In genomic region chr11:120822831-120823550, GRCm38 (mm10) we compare ENCODE assay signal across 8 mouse cellular contexts. TPM values are rescaled to one million over a fixed set of nuclear protein-coding genes. Genes with fewer than 3 reads are reported as not detected.
DNase-seq lines count a peak whose midpoint lies in the region; ATAC-seq and TF ChIP-seq lines count a peak whose summit lies in the region.

No protein-coding gene starts in this region.

- no peak for ATAC-seq in intestine, embryonic 16.5 days

- no peak for TF ChIP-seq CTCF in embryonic fibroblast, embryonic 13.5 days (IDR thresholded peaks at IDR 0.05; ENCODE audit: borderline replicate concordance, insufficient read depth, low read length)

- WGBS in intestine, embryonic 16.5 days, result under 1% methylated on average over 14 of the region's 14 CpGs
- WGBS in macrophage (ENCODE audit: missing documents), result 1% methylated on average over 14 of the region's 14 CpGs

- no peaks in the 10 kb centered on the region for H3K27me3 ChIP-seq in intestine, embryonic 16.5 days (replicated peaks; ENCODE audit: control insufficient read depth, insufficient read depth, low read length)

- in situ Hi-C loops in ES-E14 (cut with MboI; ENCODE audit: low sequenced_read_pairs in 2 of 2, unreplicated experiment in 2 of 2), result no loop called here

- TF ChIP-seq POLR2A in embryonic fibroblast, embryonic 13.5 days (IDR thresholded peaks at IDR 0.05; ENCODE audit: low read depth, low read length), result 0 out of 2 replicates have a peak, but pooled peaks have one; percentile 6

- H3K4me3 ChIP-seq in ES-E14 (ENCODE audit: insufficient read depth in 1 of 2, low read depth in 1 of 2, low read length in 2 of 2, poor library complexity in 1 of 2, severe bottlenecking in 1 of 2) (peak overlapping the region; percentile 87 to 91), macrophage (ENCODE audit: inconsistent target) (peak overlapping the region; percentile 90)
- peak overlapping the region; percentile 93 for H3K4me3 ChIP-seq in embryonic fibroblast, embryonic 13.5 days (ENCODE audit: insufficient read depth, low read length)
- peak overlapping the region; percentile 78 for H3K4me3 ChIP-seq in intestine, embryonic 16.5 days (ENCODE audit: low read length)

- peak; percentile 93 for DNase-seq in heart, adult 11 months
- DNase-seq in heart, adult 18-20 months, result no peak
- no peak for DNase-seq in ES-E14 (ENCODE audit: low read depth, low spot score)
- DNase-seq in thymus, postnatal 4 days, result peak; percentile 55
- no peak for DNase-seq in left cerebral cortex, adult 11 months (ENCODE audit: low spot score)

- peak overlapping the region; percentile 79 for H3K4me2 ChIP-seq in intestine, embryonic 16.5 days (ENCODE audit: low read depth, low read length)

- H3K9ac ChIP-seq in ES-E14 (ENCODE audit: insufficient read depth, low read depth, low read length, poor library complexity, severe bottlenecking), result peak overlapping the region; percentile 94
- H3K9ac ChIP-seq in intestine, embryonic 16.5 days (ENCODE audit: low read depth, low read length), result peak overlapping the region; percentile 96

- peaks cover 40% of the 10 kb centered on the region for H3K79me2 ChIP-seq in macrophage (ENCODE audit: inconsistent target)

- H3K27ac ChIP-seq in ES-E14 (ENCODE audit: insufficient read depth, low read depth, low read length, poor library complexity, severe bottlenecking) (peak overlapping the region; percentile 93), macrophage (peak overlapping the region; percentile 78)
- peak overlapping the region; percentile 72 for H3K27ac ChIP-seq in embryonic fibroblast, embryonic 13.5 days (ENCODE audit: insufficient read depth, low read length)
- peak overlapping the region; percentile 96 for H3K27ac ChIP-seq in intestine, embryonic 16.5 days (ENCODE audit: low read length)

- H3K4me1 ChIP-seq in ES-E14 (ENCODE audit: control insufficient read depth in 2 of 2, insufficient read depth in 2 of 2, low read length in 2 of 2, poor library complexity in 1 of 2), result peaks cover 4 to 31% of the 10 kb centered on the region in 2 experiments; a peak in 3 of 4 replicates
- peaks cover 4% of the 10 kb centered on the region; the same call in 1 of the 2 replicates for H3K4me1 ChIP-seq in embryonic fibroblast, embryonic 13.5 days (ENCODE audit: control insufficient read depth, insufficient read depth, low read length)
- peaks cover 33% of the 10 kb centered on the region for H3K4me1 ChIP-seq in intestine, embryonic 16.5 days (ENCODE audit: control insufficient read depth, insufficient read depth, low read length)

- H3K9me3 ChIP-seq in ES-E14 (ENCODE audit: control insufficient read depth, insufficient read depth, low read depth, low read length), result no peaks in the 10 kb centered on the region
- H3K9me3 ChIP-seq in intestine, embryonic 16.5 days (ENCODE audit: control insufficient read depth, low read length), result no peaks in the 10 kb centered on the region

- H3K36me3 ChIP-seq in ES-E14 (ENCODE audit: control insufficient read depth, insufficient read depth, low read length, poor library complexity, severe bottlenecking) (peaks cover 45% of the 10 kb centered on the region), macrophage (ENCODE audit: inconsistent target) (peaks cover 19% of the 10 kb centered on the region)
- peaks cover 34% of the 10 kb centered on the region for H3K36me3 ChIP-seq in intestine, embryonic 16.5 days (ENCODE audit: control insufficient read depth, insufficient read depth, low read length)

TF ChIP-seq in ES-E14, 5 proteins besides CTCF, POLR2A, EP300 and RAD21:
- TF ChIP-seq HCFC1 (IDR thresholded peaks at IDR 0.05; ENCODE audit: borderline replicate concordance, insufficient read depth, low read length) (no peak), ZNF384 (IDR thresholded peaks at IDR 0.05; ENCODE audit: low read depth, low read length) (no peak), ZC3H11A (IDR thresholded peaks at IDR 0.05; ENCODE audit: borderline replicate concordance, low read depth, low read length) (no peak), MAFK (IDR thresholded peaks at IDR 0.05; ENCODE audit: insufficient read depth, low read depth, low read length) (no peak), CHD2 (IDR thresholded peaks at IDR 0.05; ENCODE audit: low read depth, low read length) (no peak)
TF ChIP-seq in ES-E14: peak in this region for 0.

RNA-seq across cellular contexts. Expression of gene Fasn, which starts 1.4 kb away (rescaled TPM):
- 100 to 1,000 TPM in 1 of 2 experiments, 10 to 100 TPM in 1; 41.4 to 258 TPM for total RNA-seq in heart, adult 18-20 months (2021)
- 210 and 251 TPM in 2 replicates for total RNA-seq in ES-E14 (2012; rRNA removed)
- polyA plus RNA-seq in embryonic fibroblast, embryonic 13.5 days (2011; ENCODE audit: insufficient read length, low read depth, missing spikeins), result 61.2 and 72.6 TPM in 2 replicates
- 42.0 and 47.6 TPM in 2 replicates for polyA plus RNA-seq in intestine, embryonic 16.5 days (2015; fragmentation: Nextera tagmentation; extraction: Ambion mirVana)
- 10 to 100 TPM; 11.8 to 59.6 (median 33.3) TPM for total RNA-seq in macrophage (2018; cell fraction: chromatin; rRNA removed)
- total RNA-seq in macrophage (2018; cell fraction: cytosol; rRNA removed), result 10 to 100 TPM in 24 of 26 experiments, 1 to 10 TPM in 2; 8.4 to 36.1 (median 21.4) TPM
- total RNA-seq in macrophage (2018; cell fraction: nucleus; rRNA removed), result 100 to 1,000 TPM in 1 of 26 experiments, 10 to 100 TPM in 24, 1 to 10 TPM in 1; 8.1 to 116 (median 20.2) TPM
- 20.8 to 45.3 TPM (median 23.6 TPM) in 3 replicates for polyA plus RNA-seq in macrophage (2018)

RNA-seq across cellular contexts. Expression of gene Dus1l, which starts 26.8 kb away (rescaled TPM):
- 10 to 100 TPM; 22.4 to 30.3 TPM for total RNA-seq in heart, adult 18-20 months (2021)
- total RNA-seq in ES-E14 (2012; rRNA removed), result 101 and 124 TPM in 2 replicates
- 23.7 and 24.0 TPM in 2 replicates for polyA plus RNA-seq in embryonic fibroblast, embryonic 13.5 days (2011; ENCODE audit: insufficient read length, low read depth, missing spikeins)
- polyA plus RNA-seq in intestine, embryonic 16.5 days (2015; fragmentation: Nextera tagmentation; extraction: Ambion mirVana), result 78.6 and 82.0 TPM in 2 replicates
- total RNA-seq in macrophage (2018; cell fraction: chromatin; rRNA removed), result 10 to 100 TPM; 15.6 to 84.1 (median 48.7) TPM
- 10 to 100 TPM; 21.2 to 37.4 (median 31.3) TPM for total RNA-seq in macrophage (2018; cell fraction: cytosol; rRNA removed)
- total RNA-seq in macrophage (2018; cell fraction: nucleus; rRNA removed), result 10 to 100 TPM; 12.8 to 57.1 (median 31.4) TPM
- polyA plus RNA-seq in macrophage (2018), result 17.1 to 33.6 TPM (median 26.6 TPM) in 3 replicates

RNA-seq across cellular contexts. Expression of gene Gps1, which starts 38.9 kb away (rescaled TPM):
- total RNA-seq in heart, adult 18-20 months (2021), result 10 to 100 TPM; 54.8 to 55.9 TPM
- 289 and 378 TPM in 2 replicates for total RNA-seq in ES-E14 (2012; rRNA removed)
- polyA plus RNA-seq in embryonic fibroblast, embryonic 13.5 days (2011; ENCODE audit: insufficient read length, low read depth, missing spikeins), result 103 and 112 TPM in 2 replicates
- polyA plus RNA-seq in intestine, embryonic 16.5 days (2015; fragmentation: Nextera tagmentation; extraction: Ambion mirVana), result 164 and 179 TPM in 2 replicates
- 10 to 100 TPM; 22.2 to 70.2 (median 44.4) TPM for total RNA-seq in macrophage (2018; cell fraction: chromatin; rRNA removed)
- 10 to 100 TPM; 31.5 to 47.0 (median 40.8) TPM for total RNA-seq in macrophage (2018; cell fraction: cytosol; rRNA removed)
- total RNA-seq in macrophage (2018; cell fraction: nucleus; rRNA removed), result 10 to 100 TPM; 21.3 to 85.8 (median 33.8) TPM
- 31.8 to 85.4 TPM (median 49.9 TPM) in 3 replicates for polyA plus RNA-seq in macrophage (2018)

RNA-seq across cellular contexts. Expression of gene Rfng, which starts 39.0 kb away (rescaled TPM):
- total RNA-seq in heart, adult 18-20 months (2021), result 10 to 100 TPM; 11.4 to 11.5 TPM
- 18.8 and 28.6 TPM in 2 replicates for total RNA-seq in ES-E14 (2012; rRNA removed)
- 12.8 and 13.0 TPM in 2 replicates for polyA plus RNA-seq in embryonic fibroblast, embryonic 13.5 days (2011; ENCODE audit: insufficient read length, low read depth, missing spikeins)
- polyA plus RNA-seq in intestine, embryonic 16.5 days (2015; fragmentation: Nextera tagmentation; extraction: Ambion mirVana), result 40.6 and 40.7 TPM in 2 replicates
- total RNA-seq in macrophage (2018; cell fraction: chromatin; rRNA removed), result 10 to 100 TPM in 8 of 26 experiments, 1 to 10 TPM in 18; 2.1 to 20.3 (median 7.0) TPM
- total RNA-seq in macrophage (2018; cell fraction: cytosol; rRNA removed), result 10 to 100 TPM in 23 of 26 experiments, 1 to 10 TPM in 3; 8.8 to 18.0 (median 11.9) TPM
- 10 to 100 TPM in 14 of 26 experiments, 1 to 10 TPM in 12; 4.2 to 24.9 (median 11.3) TPM for total RNA-seq in macrophage (2018; cell fraction: nucleus; rRNA removed)
- 12.9 to 16.2 TPM (median 15.6 TPM) in 3 replicates for polyA plus RNA-seq in macrophage (2018)

Comparison
In these comparisons a context has a peak if more than half of its experiments do, and no peak if none do; other contexts are left out.
1. DNase-seq: peak in heart, adult 11 months (single experiment) and thymus, postnatal 4 days (single experiment); none in heart, adult 18-20 months (0 of 2), ES-E14 (single experiment) and left cerebral cortex, adult 11 months (single experiment).
2. Peak in every context shown above with its lines, with median percentiles within 50 percentile points of each other: H3K27ac ChIP-seq and H3K4me3 ChIP-seq.